Mouse (Mus musculus) lung, adult 2 months (tissue): ENCODE measurements around the gene Galnt10.

Source experiments
- CTCF ChIP-seq: fragments of 200-500 bp; IDR thresholded peaks from 2 replicates; pipeline ENCODE4 v1.5.1; 2011; ENCODE audit warnings: mild to moderate bottlenecking, low read length, control low read depth; ENCODE audit not compliant: insufficient read depth
- POLR2A ChIP-seq: fragments of 200-500 bp; IDR thresholded peaks from 2 replicates; pipeline ENCODE4 v1.6.1; 2011; ENCODE audit warnings: low read depth, mild to moderate bottlenecking, control low read depth, low read length, borderline replicate concordance; ENCODE audit errors: extremely low read depth

GRCm38 (mm10) chr11:57687258-57687657 lies 42.0 kb downstream of the Galnt10 start:
- TF ChIP-seq CTCF (no peak), POLR2A (no peak)
